Mouse (Mus musculus): ENCODE results near the gene Chst8.
A peak's percentile ranks its signal among the peaks of the same experiment; 100 is the strongest.

Chst8 gene

GRCm38 (mm10) chr7:34748501-34748900, 64.0 kb downstream of the Chst8 start:
- no peak for DNase-seq

GRCm38 (mm10) chr7:34747661-34748060, 64.8 kb downstream of the Chst8 start:
- DNase-seq: no peak

GRCm38 (mm10) chr7:34746586-34746985, 65.9 kb downstream of the Chst8 start:
- DNase-seq: peak; percentile 45

- DNase-seq: peak; percentile 89
Measured at GRCm38 (mm10) chr7:34746165-34746564, 66.3 kb downstream of the Chst8 start.

GRCm38 (mm10) chr7:34745426-34745825, 67.1 kb downstream of the Chst8 start:
- peak; percentile 48 for DNase-seq

GRCm38 (mm10) chr7:34744994-34745393, 67.5 kb downstream of the Chst8 start:
- DNase-seq: no peak

- DNase-seq: no peak
Measured at GRCm38 (mm10) chr7:34743411-34744085, 69.0 kb downstream of the Chst8 start.

GRCm38 (mm10) chr7:34739371-34739770, 73.1 kb downstream of the Chst8 start:
- no peak for DNase-seq

GRCm38 (mm10) chr7:34737206-34737605, 75.3 kb downstream of the Chst8 start:
- DNase-seq: no peak

GRCm38 (mm10) chr7:34734348-34734747, 78.2 kb downstream of the Chst8 start:
- DNase-seq: no peak

- DNase-seq: no peak
Measured at GRCm38 (mm10) chr7:34728931-34729330, 83.6 kb downstream of the Chst8 start.

- no peak for DNase-seq
Measured at GRCm38 (mm10) chr7:34725206-34725605, 87.3 kb downstream of the Chst8 start.

- DNase-seq: no peak
Measured at GRCm38 (mm10) chr7:34722551-34723230, 89.8 kb downstream of the Chst8 start.

GRCm38 (mm10) chr7:34722151-34722550, 90.4 kb downstream of the Chst8 start:
- no peak for DNase-seq

GRCm38 (mm10) chr7:34721650-34722048, 90.9 kb downstream of the Chst8 start:
- peak; percentile 48 for DNase-seq

GRCm38 (mm10) chr7:34720882-34721649, 91.4 kb downstream of the Chst8 start:
- DNase-seq: no peak

- DNase-seq: peak; percentile 85
Measured at GRCm38 (mm10) chr7:34719599-34719998, 92.9 kb downstream of the Chst8 start.

- DNase-seq: no peak
Measured at GRCm38 (mm10) chr7:34718651-34719050, 93.9 kb downstream of the Chst8 start.

- DNase-seq: no peak
Measured at GRCm38 (mm10) chr7:34717161-34717810, 95.2 kb downstream of the Chst8 start.

GRCm38 (mm10) chr7:34714848-34715460, 97.6 kb downstream of the Chst8 start:
- peak; percentile 80 for DNase-seq

GRCm38 (mm10) chr7:34709111-34709510, 103.4 kb downstream of the Chst8 start:
- DNase-seq: no peak

- DNase-seq: peak; percentile 28
Measured at GRCm38 (mm10) chr7:34704401-34704800, 108.1 kb downstream of the Chst8 start.

GRCm38 (mm10) chr7:34703437-34703836, 109.1 kb downstream of the Chst8 start:
- DNase-seq: peak; percentile 59
